Mouse (Mus musculus): ENCODE measurements at regions not wholly inside any gene's neighbourhood (a gene's known extent, or its start where the extent isn't known, plus 50 kb on each side); places are given as distances from the start of the nearest gene placed in this dataset.

- 93% methylated on average over 4 of the region's 4 CpGs for WGBS
- H3K9ac ChIP-seq (ENCODE audit: low read depth, low read length), result no peak overlapping the region
- ATAC-seq (ENCODE audit: low FRiP score, low TSS enrichment), result no peak
Observed at GRCm38 (mm10) chr10:56453578-56454069, 76.5 kb downstream of the Gja1 start.

GRCm38 (mm10) chr10:56455867-56456468 lies 78.8 kb downstream of the Gja1 start:
- H3K4me3 ChIP-seq (ENCODE audit: low read length), result no peak overlapping the region
- ATAC-seq (ENCODE audit: low FRiP score, low TSS enrichment), result no peak
- 78% methylated on average over 2 of the region's 2 CpGs for WGBS
- no peak overlapping the region for H3K9ac ChIP-seq (ENCODE audit: low read depth, low read length)
- H3K27me3 ChIP-seq (ENCODE audit: control insufficient read depth, insufficient read depth, low read length), result no peaks in the 10 kb centered on the region
- H3K9me3 ChIP-seq (ENCODE audit: control insufficient read depth, low read length), result 0 out of 2 replicates have a peak, but pooled peaks cover 4% of the 10 kb centered on the region
- H3K27ac ChIP-seq (ENCODE audit: low read depth, low read length), result no peak overlapping the region
- H3K4me2 ChIP-seq (replicated peaks; ENCODE audit: low read depth, low read length), result no peak overlapping the region
- H3K36me3 ChIP-seq (ENCODE audit: control insufficient read depth, insufficient read depth, low read length), result no peaks in the 10 kb centered on the region
- H3K4me1 ChIP-seq (ENCODE audit: control insufficient read depth, insufficient read depth, low read length), result no peaks in the 10 kb centered on the region

More at GRCm38 (mm10) chr10:56453578-56454069, 76.5 kb downstream of the Gja1 start:
- Histone ChIP-seq H3K36me3 (ENCODE audit: control insufficient read depth, insufficient read depth, low read length) (no peaks in the 10 kb centered on the region), H3K4me2 (replicated peaks; ENCODE audit: low read depth, low read length) (no peak overlapping the region), H3K4me1 (ENCODE audit: control insufficient read depth, insufficient read depth, low read length) (no peaks in the 10 kb centered on the region), H3K27me3 (ENCODE audit: control insufficient read depth, insufficient read depth, low read length) (no peaks in the 10 kb centered on the region), H3K27ac (ENCODE audit: low read depth, low read length) (no peak overlapping the region), H3K9me3 (ENCODE audit: control insufficient read depth, low read length) (no peaks in the 10 kb centered on the region), H3K4me3 (ENCODE audit: low read length) (no peak overlapping the region)

GRCm38 (mm10) chr10:56468537-56468936 lies 91.4 kb downstream of the Gja1 start:
- no peaks in the 10 kb centered on the region for H3K9me3 ChIP-seq (ENCODE audit: control insufficient read depth, low read length)
- H3K4me2 ChIP-seq (replicated peaks; ENCODE audit: low read depth, low read length), result peak overlapping the region; percentile 35
- H3K4me1 ChIP-seq (ENCODE audit: control insufficient read depth, insufficient read depth, low read length), result no peaks in the 10 kb centered on the region
- no peaks in the 10 kb centered on the region for H3K36me3 ChIP-seq (ENCODE audit: control insufficient read depth, insufficient read depth, low read length)
- 0 out of 2 replicates have a peak, but pooled peaks have one; percentile 9 for ATAC-seq (ENCODE audit: low FRiP score, low TSS enrichment)
- WGBS, result 10% methylated on average over 6 of the region's 6 CpGs
- no peak overlapping the region; the same call in 1 of the 2 replicates for H3K4me3 ChIP-seq (ENCODE audit: low read length)
- H3K27ac ChIP-seq (ENCODE audit: low read depth, low read length), result peak overlapping the region; percentile 62; the same call in 1 of the 2 replicates
- no peak overlapping the region; the same call in 1 of the 2 replicates for H3K9ac ChIP-seq (ENCODE audit: low read depth, low read length)
- H3K27me3 ChIP-seq (ENCODE audit: control insufficient read depth, insufficient read depth, low read length), result no peaks in the 10 kb centered on the region

- no peaks in the 10 kb centered on the region for H3K9me3 ChIP-seq (ENCODE audit: control insufficient read depth, low read length)
- peak overlapping the region; percentile 35 for H3K4me2 ChIP-seq (replicated peaks; ENCODE audit: low read depth, low read length)
- peak; percentile 77 for ATAC-seq (ENCODE audit: low FRiP score, low TSS enrichment)
- H3K27ac ChIP-seq (ENCODE audit: low read depth, low read length), result peak overlapping the region; percentile 62; the same call in 1 of the 2 replicates
- 13% methylated on average over 15 of the region's 15 CpGs for WGBS
- H3K9ac ChIP-seq (ENCODE audit: low read depth, low read length), result peak overlapping the region; percentile 23; the same call in 1 of the 2 replicates
- no peaks in the 10 kb centered on the region for H3K27me3 ChIP-seq (ENCODE audit: control insufficient read depth, insufficient read depth, low read length)
- peak overlapping the region; percentile 27; the same call in 1 of the 2 replicates for H3K4me3 ChIP-seq (ENCODE audit: low read length)
- no peaks in the 10 kb centered on the region for H3K36me3 ChIP-seq (ENCODE audit: control insufficient read depth, insufficient read depth, low read length)
- H3K4me1 ChIP-seq (ENCODE audit: control insufficient read depth, insufficient read depth, low read length), result no peaks in the 10 kb centered on the region
Observed at GRCm38 (mm10) chr10:56468993-56469712, 92.0 kb downstream of the Gja1 start.

- H3K4me2 ChIP-seq (replicated peaks; ENCODE audit: low read depth, low read length), result no peak overlapping the region
- no peak overlapping the region for H3K4me3 ChIP-seq (ENCODE audit: low read length)
- 70% methylated on average over 3 of the region's 3 CpGs for WGBS
Observed at GRCm38 (mm10) chr10:56469895-56470294, 92.8 kb downstream of the Gja1 start.

GRCm38 (mm10) chr10:56474951-56475350 lies 97.8 kb downstream of the Gja1 start:
- no peak for ATAC-seq (ENCODE audit: low FRiP score, low TSS enrichment)
- H3K9ac ChIP-seq (ENCODE audit: low read depth, low read length), result no peak overlapping the region
- 47% methylated on average over 6 of the region's 6 CpGs for WGBS

More at GRCm38 (mm10) chr10:56469895-56470294, 92.8 kb downstream of the Gja1 start:
- no peaks in the 10 kb centered on the region for H3K27me3 ChIP-seq (ENCODE audit: control insufficient read depth, insufficient read depth, low read length)
- no peaks in the 10 kb centered on the region for H3K36me3 ChIP-seq (ENCODE audit: control insufficient read depth, insufficient read depth, low read length)
- H3K4me1 ChIP-seq (ENCODE audit: control insufficient read depth, insufficient read depth, low read length), result no peaks in the 10 kb centered on the region
- no peaks in the 10 kb centered on the region for H3K9me3 ChIP-seq (ENCODE audit: control insufficient read depth, low read length)
- no peak overlapping the region for H3K27ac ChIP-seq (ENCODE audit: low read depth, low read length)
- ATAC-seq (ENCODE audit: low FRiP score, low TSS enrichment), result no peak
- H3K9ac ChIP-seq (ENCODE audit: low read depth, low read length), result no peak overlapping the region

GRCm38 (mm10) chr10:56482156-56482716 lies 105.1 kb downstream of the Gja1 start:
- no peak overlapping the region for H3K27ac ChIP-seq (ENCODE audit: low read depth, low read length)
- no peak overlapping the region for H3K4me3 ChIP-seq (ENCODE audit: low read length)
- H3K9ac ChIP-seq (ENCODE audit: low read depth, low read length), result no peak overlapping the region
- no peaks in the 10 kb centered on the region for H3K27me3 ChIP-seq (ENCODE audit: control insufficient read depth, insufficient read depth, low read length)
- no peaks in the 10 kb centered on the region for H3K4me1 ChIP-seq (ENCODE audit: control insufficient read depth, insufficient read depth, low read length)
- no peaks in the 10 kb centered on the region for H3K36me3 ChIP-seq (ENCODE audit: control insufficient read depth, insufficient read depth, low read length)
- 59% methylated on average over 9 of the region's 9 CpGs for WGBS
- H3K4me2 ChIP-seq (replicated peaks; ENCODE audit: low read depth, low read length), result no peak overlapping the region
- no peaks in the 10 kb centered on the region for H3K9me3 ChIP-seq (ENCODE audit: control insufficient read depth, low read length)
- ATAC-seq (ENCODE audit: low FRiP score, low TSS enrichment), result no peak

More at GRCm38 (mm10) chr10:56474951-56475350, 97.8 kb downstream of the Gja1 start:
- Histone ChIP-seq H3K9me3 (ENCODE audit: control insufficient read depth, low read length) (no peaks in the 10 kb centered on the region), H3K27ac (ENCODE audit: low read depth, low read length) (no peak overlapping the region), H3K4me2 (replicated peaks; ENCODE audit: low read depth, low read length) (no peak overlapping the region), H3K27me3 (ENCODE audit: control insufficient read depth, insufficient read depth, low read length) (no peaks in the 10 kb centered on the region), H3K4me1 (ENCODE audit: control insufficient read depth, insufficient read depth, low read length) (no peaks in the 10 kb centered on the region), H3K4me3 (ENCODE audit: low read length) (no peak overlapping the region), H3K36me3 (ENCODE audit: control insufficient read depth, insufficient read depth, low read length) (no peaks in the 10 kb centered on the region)

GRCm38 (mm10) chr10:56484931-56485330 lies 107.8 kb downstream of the Gja1 start:
- H3K9ac ChIP-seq (ENCODE audit: low read depth, low read length), result no peak overlapping the region

More at GRCm38 (mm10) chr10:56484931-56485330, 107.8 kb downstream of the Gja1 start:
- Histone ChIP-seq H3K36me3 (ENCODE audit: control insufficient read depth, insufficient read depth, low read length) (no peaks in the 10 kb centered on the region), H3K4me1 (ENCODE audit: control insufficient read depth, insufficient read depth, low read length) (no peaks in the 10 kb centered on the region), H3K4me2 (replicated peaks; ENCODE audit: low read depth, low read length) (no peak overlapping the region), H3K27me3 (ENCODE audit: control insufficient read depth, insufficient read depth, low read length) (no peaks in the 10 kb centered on the region), H3K9me3 (ENCODE audit: control insufficient read depth, low read length) (no peaks in the 10 kb centered on the region), H3K27ac (ENCODE audit: low read depth, low read length) (no peak overlapping the region), H3K4me3 (ENCODE audit: low read length) (no peak overlapping the region)
- WGBS, result 94% methylated on average over 8 of the region's 8 CpGs
- ATAC-seq (ENCODE audit: low FRiP score, low TSS enrichment), result no peak

All from kidney, embryonic 14.5 days (tissue).